Mouse (Mus musculus) hindbrain, embryonic 10.5 days (tissue): Measurements from ENCODE around the gene Rab3ip. TPM values are rescaled to one million over a fixed set of nuclear protein-coding genes. Genes with fewer than 3 reads are reported as not detected.

ENCODE experiments used
- DNase-seq: peaks from one replicate; pipeline ENCODE4 v3.0.0-alpha.2; 2017; ENCODE audit warnings: low spot score
- H3K27ac ChIP-seq: fragments of 300-500 bp; sonication (generic); 2 replicates; pipeline ENCODE4 v1.5.1; 2016; ENCODE audit warnings: mild to moderate bottlenecking, moderate library complexity
- H3K27me3 ChIP-seq: fragments of 300-500 bp; sonication (generic); 2 replicates; pipeline ENCODE4 v1.6.1; 2016; ENCODE audit warnings: mild to moderate bottlenecking; ENCODE audit not compliant: poor library complexity, insufficient read depth, severe bottlenecking
- H3K36me3 ChIP-seq: fragments of 300-500 bp; sonication (generic); 2 replicates; pipeline ENCODE4 v1.6.1; 2016; ENCODE audit warnings: mild to moderate bottlenecking, moderate library complexity
- H3K4me1 ChIP-seq: fragments of 300-500 bp; sonication (generic); replicated peaks from 2 replicates; pipeline ENCODE4 v1.6.1; 2016; ENCODE audit warnings: mild to moderate bottlenecking
- H3K4me3 ChIP-seq: fragments of 300-500 bp; sonication (generic); 2 replicates; pipeline ENCODE4 v1.5.1; 2016; ENCODE audit warnings: mild to moderate bottlenecking, moderate library complexity
- H3K9me3 ChIP-seq: fragments of 300-500 bp; sonication (generic); 2 replicates; pipeline ENCODE4 v1.6.1; 2016; ENCODE audit warnings: mild to moderate bottlenecking, moderate library complexity
- WGBS: fragments of 180-500 bp; shearing (Covaris S2); methylation state at CpG from one replicate; pipeline ENCODE4 v1.1.7; 2016; 5-methylcytosine and 5-hydroxymethylcytosine counted together
- polyA plus RNA-seq: library from polyadenylated mRNA; unstranded; fragments of >200 nt; fragmentation: Nextera tagmentation; extraction: Ambion mirVana; gene quantifications from 2 replicates; pipeline ENCODE4 v1.2.1, GENCODE M21; 2016

Rab3ip gene
- polyA plus RNA-seq, 1 experiment from 2014 or later, result 45.0 TPM

DNA sequence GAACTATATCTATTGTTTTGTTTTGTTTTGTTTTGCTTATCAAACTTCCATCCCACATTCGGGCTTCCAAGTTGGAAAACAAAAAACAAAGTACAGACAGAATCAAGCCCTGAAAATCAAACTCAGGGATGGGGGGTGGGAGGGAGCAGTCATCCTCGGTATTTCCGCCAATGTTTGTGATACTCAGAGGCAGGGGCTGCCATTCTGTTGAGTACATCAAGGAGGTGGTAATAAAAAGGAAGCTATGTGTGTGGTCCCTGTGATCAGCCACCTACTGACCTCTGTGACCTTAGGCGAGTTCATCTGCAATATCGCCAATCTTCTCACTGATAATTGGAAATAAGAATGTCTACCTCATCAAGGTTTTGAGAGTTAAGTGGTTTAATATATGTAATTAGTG is 317 bp upstream of the Rab3ip start:
- Histone ChIP-seq H3K27ac (peak overlapping the region; percentile 93; the same call in 1 of the 2 replicates), H3K36me3 (0 out of 2 replicates have a peak, but pooled peaks cover 7% of the 10 kb centered on the region), H3K4me3 (peak overlapping the region; percentile 96), H3K27me3 (no peaks in the 10 kb centered on the region), H3K4me1 (peaks cover 20% of the 10 kb centered on the region), H3K9me3 (no peaks in the 10 kb centered on the region)
- 29% methylated on average over 5 of the region's 5 CpGs for WGBS
- DNase-seq, result no peak

DNA sequence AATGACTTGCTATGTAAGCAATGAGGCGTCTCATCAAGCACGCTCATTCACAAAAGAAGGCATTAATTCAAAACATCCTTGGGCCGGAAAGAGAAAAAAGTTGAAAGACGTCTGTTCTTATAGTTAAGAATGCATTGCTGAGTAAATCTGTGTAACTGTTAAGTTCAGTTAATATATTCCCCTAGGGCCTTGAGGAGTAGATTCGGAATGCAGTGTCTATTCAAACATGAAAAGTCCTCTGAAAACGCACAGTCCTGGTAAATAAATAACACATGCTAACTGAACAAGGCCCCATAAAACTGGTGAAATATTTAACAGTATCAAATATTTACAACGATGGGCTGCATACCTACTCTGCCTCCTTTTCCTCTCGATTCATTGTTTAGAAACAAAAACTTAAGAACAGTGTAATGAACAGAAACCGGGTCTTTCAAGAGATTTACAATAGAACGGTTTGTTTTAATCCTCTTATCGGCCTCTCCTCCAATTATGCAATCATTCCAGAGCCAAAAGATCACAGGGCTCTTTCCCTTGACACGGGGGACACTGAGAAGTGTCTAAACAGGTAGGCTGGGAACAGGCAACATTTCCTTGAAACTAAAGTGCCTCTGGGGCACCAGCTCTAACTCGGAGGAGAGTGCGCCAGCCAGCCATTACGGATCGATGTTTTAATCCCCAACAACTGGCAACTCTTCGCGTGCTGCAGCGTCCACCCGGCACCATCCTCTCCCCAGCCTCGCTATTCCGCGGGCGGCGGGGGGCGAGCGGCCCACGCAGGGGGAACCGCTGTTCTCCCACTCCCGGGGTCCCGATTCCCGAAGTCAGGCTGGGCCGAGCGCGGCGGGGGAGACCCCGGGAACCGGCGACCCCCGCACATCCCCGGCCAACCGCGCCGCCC is 1.2 kb downstream of the Rab3ip start:
- Histone ChIP-seq H3K27ac (peak overlapping the region; percentile 93), H3K27me3 (no peaks in the 10 kb centered on the region), H3K36me3 (0 out of 2 replicates have a peak, but pooled peaks cover 7% of the 10 kb centered on the region), H3K4me1 (peaks cover 25% of the 10 kb centered on the region), H3K9me3 (no peaks in the 10 kb centered on the region), H3K4me3 (peak overlapping the region; percentile 96)
- 1% methylated on average over 44 of the region's 44 CpGs for WGBS
- peak; percentile 66 for DNase-seq

DNA sequence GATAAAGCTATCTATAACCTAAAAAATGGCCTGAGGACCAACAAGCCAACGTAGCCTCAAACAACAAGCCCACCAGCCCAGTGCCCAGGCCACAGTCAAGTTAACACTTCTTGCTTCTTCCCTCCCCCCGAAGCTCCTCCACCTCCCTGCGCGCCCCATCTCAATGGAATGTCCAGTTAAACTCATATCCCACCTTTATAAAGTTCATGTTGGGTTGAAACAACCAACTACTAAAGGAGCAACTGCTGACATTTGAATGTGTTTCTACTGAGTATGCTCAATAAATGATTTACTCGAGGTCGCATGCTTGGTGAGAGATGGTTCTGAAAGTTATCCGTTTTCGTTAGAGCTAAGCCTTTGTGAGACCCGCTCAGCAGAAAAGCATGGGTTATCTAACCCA is 2.2 kb downstream of the Rab3ip start:
- no peaks in the 10 kb centered on the region for H3K9me3 ChIP-seq
- WGBS, result 79% methylated on average over 9 of the region's 9 CpGs
- no peaks in the 10 kb centered on the region for H3K27me3 ChIP-seq
- H3K36me3 ChIP-seq, result 0 out of 2 replicates have a peak, but pooled peaks cover 7% of the 10 kb centered on the region
- peaks cover 25% of the 10 kb centered on the region for H3K4me1 ChIP-seq
- DNase-seq, result no peak
- H3K4me3 ChIP-seq, result peak overlapping the region; percentile 96
- no peak overlapping the region for H3K27ac ChIP-seq

DNA sequence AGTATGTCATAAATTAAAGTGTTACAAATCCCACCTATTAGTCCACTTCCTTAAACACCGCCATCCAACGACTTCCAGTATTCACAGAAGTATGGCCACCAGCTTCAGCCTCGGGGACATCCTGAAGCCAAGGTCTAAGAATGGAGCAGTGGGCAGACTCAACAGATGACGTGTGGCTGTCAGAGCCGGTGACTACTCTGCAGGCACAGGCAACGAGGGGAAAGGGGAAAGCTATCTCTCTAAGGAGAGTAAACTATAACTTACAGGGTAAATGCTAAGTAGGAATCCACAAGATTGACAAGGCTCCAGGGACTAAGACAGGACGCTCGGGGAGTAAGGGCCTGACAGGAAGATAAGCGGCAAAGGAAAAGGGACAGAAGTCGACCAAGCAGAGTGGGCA is 5.6 kb downstream of the Rab3ip start:
- DNase-seq, result no peak
- Histone ChIP-seq H3K9me3 (peaks cover 9% of the 10 kb centered on the region; the same call in 1 of the 2 replicates), H3K4me1 (peaks cover 14% of the 10 kb centered on the region), H3K27ac (no peak overlapping the region), H3K4me3 (no peak overlapping the region), H3K36me3 (peaks cover 26% of the 10 kb centered on the region), H3K27me3 (no peaks in the 10 kb centered on the region)
- WGBS, result 73% methylated on average over 10 of the region's 10 CpGs

DNA sequence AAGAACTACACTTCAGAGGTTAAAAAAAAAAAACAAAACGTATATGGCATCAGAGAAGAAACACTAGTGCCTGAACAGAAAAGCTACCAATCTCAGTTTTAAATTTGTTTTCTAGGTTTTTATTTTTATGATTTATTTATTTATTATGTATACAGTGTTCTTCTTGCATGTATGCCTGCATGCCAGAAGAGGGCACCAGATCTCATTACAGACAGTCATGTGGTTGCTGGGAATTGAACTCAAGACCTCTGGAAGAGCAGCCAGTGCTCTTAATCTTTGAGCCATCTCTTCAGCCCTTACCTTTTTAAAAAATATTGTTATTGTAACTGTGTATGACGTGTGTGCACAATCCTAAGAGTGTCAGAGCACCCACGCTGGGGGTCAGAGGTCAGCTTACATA is 6.4 kb downstream of the Rab3ip start:
- WGBS, result 84% methylated on average over 3 of the region's 3 CpGs
- H3K27me3 ChIP-seq, result no peaks in the 10 kb centered on the region
- DNase-seq, result no peak

DNA sequence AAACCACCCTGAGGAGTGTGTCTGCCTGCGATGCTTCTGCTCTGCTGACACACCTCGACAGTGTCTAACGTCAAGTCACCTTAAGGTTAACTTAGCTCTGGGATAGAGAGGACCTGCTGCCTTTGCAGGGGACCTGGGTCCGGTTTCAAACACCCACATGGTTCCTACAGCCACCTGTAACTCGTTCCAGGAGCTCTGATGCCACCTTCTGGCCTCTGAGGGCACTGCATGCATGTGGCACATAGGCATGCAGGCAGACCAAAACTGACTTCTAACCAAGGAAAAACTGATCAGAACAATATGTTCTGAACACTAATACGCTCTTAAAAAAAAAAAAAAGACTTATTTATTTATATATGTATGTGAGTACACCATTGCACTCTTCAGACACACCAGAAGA is 7.5 kb downstream of the Rab3ip start:
- no peaks in the 10 kb centered on the region for H3K27me3 ChIP-seq
- WGBS, result 92% methylated on average over 6 of the region's 6 CpGs
- no peak overlapping the region for H3K27ac ChIP-seq
- no peak overlapping the region for H3K4me3 ChIP-seq
- H3K36me3 ChIP-seq, result peaks cover 43% of the 10 kb centered on the region
- H3K4me1 ChIP-seq, result peaks cover 4% of the 10 kb centered on the region; the same call in 1 of the 2 replicates
- DNase-seq, result no peak
- peaks cover 9% of the 10 kb centered on the region; the same call in 1 of the 2 replicates for H3K9me3 ChIP-seq

More for the DNA sequence above, 6.4 kb downstream of the Rab3ip start:
- H3K9me3 ChIP-seq, result peaks cover 9% of the 10 kb centered on the region; the same call in 1 of the 2 replicates
- H3K4me1 ChIP-seq, result peaks cover 13% of the 10 kb centered on the region
- H3K36me3 ChIP-seq, result peaks cover 32% of the 10 kb centered on the region
- no peak overlapping the region for H3K4me3 ChIP-seq
- no peak overlapping the region for H3K27ac ChIP-seq

DNA sequence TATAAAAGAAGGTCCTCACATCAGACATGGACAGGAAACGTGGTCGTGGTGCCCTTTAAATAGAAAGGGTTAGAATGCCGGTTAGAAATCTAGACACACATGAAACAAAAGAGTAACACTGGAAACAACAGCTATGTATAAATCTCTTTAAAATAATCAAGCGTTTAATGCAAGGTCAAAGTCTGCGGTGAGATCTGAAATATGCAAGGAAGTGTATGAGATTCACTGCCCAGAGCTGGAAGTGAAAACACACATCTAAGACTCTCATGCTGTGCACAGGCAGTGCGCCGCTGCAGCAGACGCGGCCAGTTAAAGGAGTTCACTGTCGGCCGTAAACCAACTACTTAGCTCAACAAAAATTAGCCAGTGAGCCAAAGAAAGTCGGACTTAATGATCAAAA is 15.5 kb downstream of the Rab3ip start:
- no peaks in the 10 kb centered on the region for H3K27me3 ChIP-seq
- WGBS, result 82% methylated on average over 12 of the region's 12 CpGs

DNA sequence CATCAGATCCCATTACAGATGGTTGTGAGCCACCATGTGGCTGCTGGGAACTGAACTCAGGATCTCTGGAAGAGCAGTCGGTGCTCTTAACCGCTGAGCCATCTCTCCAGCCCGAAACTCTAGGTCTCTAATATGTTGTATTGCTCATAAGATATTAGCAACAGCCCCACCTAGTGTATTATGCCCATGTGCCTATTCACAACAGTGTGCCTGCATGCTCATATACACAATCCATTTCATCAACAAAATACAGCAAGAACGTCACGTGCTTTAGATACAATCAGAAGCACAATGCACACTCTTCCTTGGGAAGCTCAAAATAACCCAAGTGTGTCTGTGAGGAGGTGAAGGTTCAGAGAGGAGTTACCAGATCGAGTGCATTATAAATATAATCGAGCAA is 16.8 kb downstream of the Rab3ip start:
- no peak overlapping the region for H3K27ac ChIP-seq
- no peaks in the 10 kb centered on the region for H3K9me3 ChIP-seq
- no peak overlapping the region for H3K4me3 ChIP-seq
- H3K36me3 ChIP-seq, result peaks cover 79% of the 10 kb centered on the region
- DNase-seq, result no peak
- no peaks in the 10 kb centered on the region for H3K4me1 ChIP-seq
- no peaks in the 10 kb centered on the region for H3K27me3 ChIP-seq
- 95% methylated on average over 7 of the region's 7 CpGs for WGBS

More for the DNA sequence above, 15.5 kb downstream of the Rab3ip start:
- peaks cover 82% of the 10 kb centered on the region for H3K36me3 ChIP-seq
- no peaks in the 10 kb centered on the region for H3K9me3 ChIP-seq
- DNase-seq, result no peak
- H3K27ac ChIP-seq, result no peak overlapping the region
- H3K4me1 ChIP-seq, result no peaks in the 10 kb centered on the region
- H3K4me3 ChIP-seq, result no peak overlapping the region

DNA sequence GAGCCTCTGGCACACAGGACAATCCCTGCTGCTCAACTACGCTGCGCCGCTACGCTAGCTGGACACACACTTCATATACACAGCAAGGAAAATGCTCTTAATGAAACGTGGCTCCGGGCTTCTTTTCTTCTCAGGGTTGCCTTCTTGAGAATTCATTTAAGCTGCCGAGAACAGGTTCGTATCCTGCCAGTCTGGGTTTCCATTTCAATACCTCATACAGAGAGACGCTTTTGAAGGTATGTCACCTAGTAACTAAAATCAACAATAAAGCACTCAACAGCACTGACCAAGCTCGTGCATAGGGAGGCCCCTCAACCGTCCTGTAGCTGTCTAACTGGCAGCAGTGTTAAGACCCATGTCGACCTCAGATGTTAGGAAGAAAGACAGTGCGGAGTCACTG is 18.2 kb downstream of the Rab3ip start:
- Histone ChIP-seq H3K4me1 (no peaks in the 10 kb centered on the region), H3K27ac (no peak overlapping the region), H3K4me3 (no peak overlapping the region), H3K9me3 (no peaks in the 10 kb centered on the region), H3K36me3 (peaks cover 75% of the 10 kb centered on the region), H3K27me3 (no peaks in the 10 kb centered on the region)
- DNase-seq, result no peak
- 86% methylated on average over 13 of the region's 13 CpGs for WGBS

DNA sequence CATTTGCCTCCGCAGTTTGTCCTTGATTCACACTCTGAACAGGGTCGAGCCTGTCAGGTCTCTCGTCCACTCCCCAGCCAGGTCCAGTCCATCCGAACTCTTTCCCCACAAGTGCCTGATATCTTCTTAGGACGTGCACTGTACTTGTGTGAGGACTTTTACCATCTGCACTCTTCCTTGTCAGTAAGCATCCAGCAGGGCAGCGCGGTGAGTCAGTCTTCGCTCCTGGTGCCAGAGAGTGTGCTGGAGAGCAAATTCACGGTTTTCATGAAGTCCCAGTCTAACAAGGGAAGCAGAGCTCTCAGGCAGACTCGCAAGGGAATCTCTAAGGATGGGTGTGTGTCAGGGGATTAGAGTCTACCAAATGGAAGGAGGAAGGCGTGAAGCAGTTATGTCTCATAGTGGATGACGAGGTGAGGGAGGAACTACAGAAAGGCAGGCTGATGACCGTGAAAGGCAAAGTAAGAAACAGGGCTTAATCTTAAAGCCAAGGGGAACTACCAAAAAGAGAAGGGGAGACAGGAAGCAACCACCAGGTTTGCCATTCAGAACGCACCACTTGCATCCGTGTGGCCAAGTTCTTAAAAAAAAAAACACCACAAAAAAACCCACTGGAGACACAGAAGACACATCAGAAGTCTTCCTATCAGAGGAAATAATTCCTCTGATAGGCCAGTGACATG is 18.9 kb downstream of the Rab3ip start:
- DNase-seq, result no peak
- Histone ChIP-seq H3K27ac (no peak overlapping the region), H3K9me3 (no peaks in the 10 kb centered on the region), H3K27me3 (no peaks in the 10 kb centered on the region), H3K4me1 (no peaks in the 10 kb centered on the region), H3K36me3 (peaks cover 75% of the 10 kb centered on the region), H3K4me3 (no peak overlapping the region)
- WGBS, result 89% methylated on average over 15 of the region's 15 CpGs

DNA sequence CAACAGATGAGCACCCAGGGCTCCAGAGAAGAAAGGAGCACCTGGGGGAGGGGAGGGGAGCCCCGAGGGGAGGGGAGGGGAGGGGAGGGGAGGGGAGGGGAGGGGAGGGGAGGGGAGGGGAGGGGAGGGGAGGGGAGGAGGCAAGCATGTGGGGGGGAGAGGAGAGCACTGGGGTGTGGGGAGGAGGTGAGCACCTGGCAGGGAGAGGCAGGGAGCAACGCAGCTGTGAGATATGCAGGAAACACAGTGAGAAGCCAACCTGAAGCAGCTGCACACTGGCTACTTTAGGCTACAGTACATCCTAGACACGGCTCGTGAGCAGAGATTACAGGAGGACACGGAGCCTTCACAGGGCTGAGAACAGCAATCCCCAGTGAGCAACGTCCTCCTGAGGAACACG is 19.6 kb downstream of the Rab3ip start:
- Histone ChIP-seq H3K36me3 (peaks cover 75% of the 10 kb centered on the region), H3K4me1 (no peaks in the 10 kb centered on the region), H3K4me3 (no peak overlapping the region), H3K27me3 (no peaks in the 10 kb centered on the region), H3K9me3 (no peaks in the 10 kb centered on the region), H3K27ac (no peak overlapping the region)
- WGBS, result 77% methylated on average over 6 of the region's 7 CpGs
- DNase-seq, result no peak

DNA sequence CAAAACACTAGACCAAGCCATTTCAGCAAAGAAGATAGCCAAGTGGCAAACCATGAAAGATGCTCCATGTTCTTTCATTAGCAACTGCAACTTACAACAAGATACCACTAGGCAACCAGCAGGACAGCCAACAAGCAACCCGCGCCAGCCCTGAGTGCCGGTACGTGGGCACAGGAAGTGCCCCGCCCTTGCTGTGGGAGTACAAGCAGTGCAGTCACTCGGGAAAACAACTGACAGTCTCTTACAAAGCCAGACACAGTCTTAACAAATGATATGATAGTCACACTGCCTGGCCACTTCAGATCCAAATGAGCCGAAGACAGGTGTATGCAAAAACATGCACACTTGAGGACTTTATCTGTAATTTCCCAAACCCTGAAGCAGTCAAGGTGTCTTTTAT is 20.1 kb downstream of the Rab3ip start:
- DNase-seq, result no peak
- no peak overlapping the region for H3K4me3 ChIP-seq
- H3K4me1 ChIP-seq, result no peaks in the 10 kb centered on the region
- H3K27ac ChIP-seq, result no peak overlapping the region
- peaks cover 75% of the 10 kb centered on the region for H3K36me3 ChIP-seq
- H3K9me3 ChIP-seq, result no peaks in the 10 kb centered on the region
- 90% methylated on average over 7 of the region's 7 CpGs for WGBS
- H3K27me3 ChIP-seq, result no peaks in the 10 kb centered on the region

DNA sequence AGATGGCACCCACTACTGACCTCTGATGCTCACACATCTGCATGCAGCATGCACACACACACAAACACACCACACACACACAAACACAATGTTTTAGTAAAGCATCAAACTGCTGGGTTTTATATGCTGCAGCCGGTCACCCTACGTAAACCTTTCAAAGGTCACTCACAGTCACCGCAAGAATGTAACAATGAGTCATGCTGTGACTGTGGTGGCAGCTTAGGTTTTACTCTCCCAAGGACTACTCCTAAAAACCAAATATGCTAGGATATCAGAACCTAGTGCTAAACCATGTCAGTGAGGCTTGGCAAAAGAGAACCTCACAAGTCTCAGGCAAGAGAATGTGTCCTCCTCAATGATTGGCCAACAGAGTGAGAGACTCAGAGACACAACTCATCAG is 21.7 kb downstream of the Rab3ip start:
- 86% methylated on average over 3 of the region's 3 CpGs for WGBS
- Histone ChIP-seq H3K4me3 (no peak overlapping the region), H3K4me1 (no peaks in the 10 kb centered on the region), H3K9me3 (no peaks in the 10 kb centered on the region), H3K27ac (no peak overlapping the region), H3K36me3 (peaks cover 83% of the 10 kb centered on the region), H3K27me3 (no peaks in the 10 kb centered on the region)
- no peak for DNase-seq
